Comparison of ENCODE assay signal across 8 mouse cellular contexts in the genomic region with DNA sequence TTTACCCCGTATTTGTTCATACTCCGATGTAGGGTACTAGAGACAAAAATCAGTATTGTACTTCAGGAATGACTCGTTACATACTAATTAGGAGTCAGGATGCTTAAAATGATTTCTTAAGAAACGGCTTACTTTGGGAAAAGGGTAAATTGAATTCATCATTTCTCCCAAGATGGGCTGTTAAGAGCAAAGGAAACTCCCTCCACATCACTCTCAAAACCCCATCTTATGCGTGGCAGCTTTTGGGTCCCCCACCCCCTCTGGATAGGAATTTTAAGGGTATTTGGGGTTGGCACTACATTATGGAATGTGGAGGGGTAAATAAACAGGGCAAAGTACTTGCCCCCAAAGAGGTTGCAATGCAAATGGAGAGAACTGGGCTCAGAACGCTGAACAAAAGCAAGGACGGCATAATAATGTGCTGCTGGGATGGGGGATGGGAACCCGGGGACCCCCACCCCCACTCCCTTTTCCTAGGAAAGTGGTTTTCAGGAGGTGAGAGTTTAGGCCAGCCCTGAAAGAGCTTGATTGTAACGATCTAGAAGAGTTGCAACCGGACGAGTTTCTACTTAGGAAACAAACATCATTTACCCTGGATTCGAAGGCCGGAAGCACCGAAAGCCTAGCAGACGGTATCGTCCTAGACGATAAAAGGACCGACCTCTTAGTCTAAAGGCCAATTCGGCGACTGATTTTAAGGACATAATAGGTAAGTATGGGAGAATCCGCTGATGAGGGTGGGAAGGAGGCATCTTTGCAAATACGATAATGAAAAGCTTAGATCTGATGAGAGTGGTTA. TPM values are rescaled to one million over a fixed set of nuclear protein-coding genes. Genes with fewer than 3 reads are reported as not detected.
DNase-seq lines count a peak whose midpoint lies in the region; ATAC-seq lines count a peak whose summit lies in the region.

A gene (plus strand): TSS at position 625 of the 799 bp plus-strand sequence.

- peaks cover 58% of the 10 kb centered on the region for H3K27me3 ChIP-seq in heart, embryonic 10.5 days (ENCODE audit: insufficient read depth, poor library complexity, severe bottlenecking)
- peaks cover 39% of the 10 kb centered on the region for H3K27me3 ChIP-seq in midbrain, embryonic 12.5 days
- peaks cover 37% of the 10 kb centered on the region for H3K27me3 ChIP-seq in midbrain, embryonic 15.5 days (replicated peaks)
- peaks cover 68% of the 10 kb centered on the region for H3K27me3 ChIP-seq in limb, embryonic 10.5 days (ENCODE audit: low read depth, poor library complexity, severe bottlenecking)
- peaks cover 49% of the 10 kb centered on the region for H3K27me3 ChIP-seq in stomach, embryonic 16.5 days (ENCODE audit: control insufficient read depth, insufficient read depth, low read length)

- 0 out of 2 replicates have a peak within 1 kb of the TSS, but pooled peaks have one; percentile 2 for H3K27ac ChIP-seq in heart, embryonic 10.5 days
- no peak within 1 kb of the TSS for H3K27ac ChIP-seq in midbrain, embryonic 12.5 days (replicated peaks)
- H3K27ac ChIP-seq in midbrain, embryonic 15.5 days = no peak within 1 kb of the TSS
- no peak within 1 kb of the TSS for H3K27ac ChIP-seq in limb, embryonic 10.5 days
- no peak within 1 kb of the TSS for H3K27ac ChIP-seq in stomach, embryonic 16.5 days (ENCODE audit: low read length)

- H3K4me2 ChIP-seq in midbrain, embryonic 12.5 days (replicated peaks) = peak within 1 kb of the TSS; percentile 38
- no peak within 1 kb of the TSS for H3K4me2 ChIP-seq in midbrain, embryonic 15.5 days
- H3K4me2 ChIP-seq in stomach, embryonic 16.5 days (ENCODE audit: low read depth, low read length) = peak within 1 kb of the TSS; percentile 30

- H3K9ac ChIP-seq in midbrain, embryonic 12.5 days (replicated peaks) = no peak within 1 kb of the TSS
- H3K9ac ChIP-seq in midbrain, embryonic 15.5 days = no peak within 1 kb of the TSS
- no peak within 1 kb of the TSS for H3K9ac ChIP-seq in stomach, embryonic 16.5 days (ENCODE audit: low read length)

- WGBS in heart, embryonic 10.5 days = 9% methylated on average over 22 of the region's 22 CpGs
- WGBS in midbrain, embryonic 12.5 days = 7% methylated on average over 22 of the region's 22 CpGs
- 11% methylated on average over 22 of the region's 22 CpGs for WGBS in midbrain, embryonic 15.5 days
- 5% methylated on average over 22 of the region's 22 CpGs for WGBS in limb, embryonic 10.5 days
- WGBS in stomach, embryonic 16.5 days = 13% methylated on average over 22 of the region's 22 CpGs

- peak within 1 kb of the TSS; percentile 44 for H3K4me3 ChIP-seq in heart, embryonic 10.5 days
- H3K4me3 ChIP-seq in midbrain, embryonic 12.5 days = peak within 1 kb of the TSS; percentile 12
- H3K4me3 ChIP-seq in midbrain, embryonic 15.5 days = no peak within 1 kb of the TSS
- H3K4me3 ChIP-seq in limb, embryonic 10.5 days = peak within 1 kb of the TSS; percentile 35
- H3K4me3 ChIP-seq in stomach, embryonic 16.5 days (replicated peaks; ENCODE audit: low read length) = peak within 1 kb of the TSS; percentile 18

- DNase-seq in heart, embryonic 10.5 days (ENCODE audit: low spot score) = no peak
- no peak for DNase-seq in heart, postnatal 36 days
- peak; percentile 37 for DNase-seq in limb, embryonic 10.5 days (ENCODE audit: low spot score)
- no peak for DNase-seq in thymus, adult 18-20 months
- no peak for DNase-seq in gastrocnemius, postnatal 25 days

- H3K36me3 ChIP-seq in heart, embryonic 10.5 days = no peaks in the 10 kb centered on the region
- H3K36me3 ChIP-seq in midbrain, embryonic 12.5 days = no peaks in the 10 kb centered on the region
- no peaks in the 10 kb centered on the region for H3K36me3 ChIP-seq in midbrain, embryonic 15.5 days (replicated peaks)
- H3K36me3 ChIP-seq in limb, embryonic 10.5 days = no peaks in the 10 kb centered on the region
- H3K36me3 ChIP-seq in stomach, embryonic 16.5 days (ENCODE audit: control insufficient read depth, insufficient read depth, low read length) = no peaks in the 10 kb centered on the region

- intact Hi-C loops in heart, postnatal 36 days (cut with DNase I) = no loop called here

- ATAC-seq in midbrain, embryonic 12.5 days (ENCODE audit: low FRiP score, low read depth) = no peak
- no peak for ATAC-seq in midbrain, embryonic 15.5 days (replicated peaks)
- no peak for ATAC-seq in stomach, embryonic 16.5 days (ENCODE audit: insufficient read depth, low FRiP score)

- H3K4me1 ChIP-seq in heart, embryonic 10.5 days = 0 out of 2 replicates have a peak, but pooled peaks cover 11% of the 10 kb centered on the region
- peaks cover 16% of the 10 kb centered on the region for H3K4me1 ChIP-seq in midbrain, embryonic 12.5 days
- peaks cover 12% of the 10 kb centered on the region for H3K4me1 ChIP-seq in midbrain, embryonic 15.5 days
- peaks cover 27% of the 10 kb centered on the region for H3K4me1 ChIP-seq in limb, embryonic 10.5 days
- H3K4me1 ChIP-seq in stomach, embryonic 16.5 days (ENCODE audit: control insufficient read depth, insufficient read depth, low read length) = peaks cover 11% of the 10 kb centered on the region; the same call in 1 of the 2 replicates

- H3K9me3 ChIP-seq in heart, embryonic 10.5 days = no peaks in the 10 kb centered on the region
- H3K9me3 ChIP-seq in midbrain, embryonic 12.5 days = no peaks in the 10 kb centered on the region
- H3K9me3 ChIP-seq in midbrain, embryonic 15.5 days = no peaks in the 10 kb centered on the region
- H3K9me3 ChIP-seq in limb, embryonic 10.5 days (replicated peaks) = no peaks in the 10 kb centered on the region
- H3K9me3 ChIP-seq in stomach, embryonic 16.5 days (replicated peaks; ENCODE audit: control insufficient read depth, low read length) = no peaks in the 10 kb centered on the region

RNA-seq across cellular contexts. Expression of the gene that starts here (rescaled TPM):
- polyA plus RNA-seq in heart, embryonic 10.5 days (2016; fragmentation: Nextera tagmentation; extraction: Ambion mirVana) = 1.6 and 2.0 TPM in 2 replicates
- not detected for total RNA-seq in heart, postnatal 36 days (2021)
- polyA plus RNA-seq in midbrain, embryonic 12.5 days (2016; fragmentation: Nextera tagmentation; extraction: Ambion mirVana) = 12.1 and 13.0 TPM in 2 replicates
- polyA plus RNA-seq in midbrain, embryonic 15.5 days (2015; fragmentation: Nextera tagmentation; extraction: Ambion mirVana) = 0.32 and 0.61 TPM in 2 replicates
- polyA plus RNA-seq in limb, embryonic 10.5 days (2016; fragmentation: Nextera tagmentation; extraction: Ambion mirVana) = 1.0 and 1.1 TPM in 2 replicates
- polyA plus RNA-seq in stomach, embryonic 16.5 days (2015; fragmentation: Nextera tagmentation; extraction: Ambion mirVana) = 0.22 and 0.35 TPM in 2 replicates
- total RNA-seq in gastrocnemius, postnatal 25 days (2021) = under 1 TPM; 0.46 to 0.49 TPM
